Mouse (Mus musculus): ENCODE data around the gene Lyrm9. TPM values are rescaled to one million over a fixed set of nuclear protein-coding genes. Genes with fewer than 3 reads are reported as not detected.

Gene Lyrm9
- total RNA-seq, 2 experiments from 2014 or later, result 26.4 to 36.8 TPM

GRCm38 (mm10) chr11:78809398-78809797 is 17.0 kb upstream of the Lyrm9 start:
- DNase-seq (ENCODE audit: low spot score in 2 of 2), result no peak

GRCm38 (mm10) chr11:78814461-78814941 is 11.9 kb upstream of the Lyrm9 start:
- no peak for DNase-seq (ENCODE audit: low spot score in 2 of 2)

GRCm38 (mm10) chr11:78815986-78816792 is 10.2 kb upstream of the Lyrm9 start:
- no peak for DNase-seq (ENCODE audit: low spot score in 2 of 2)

GRCm38 (mm10) chr11:78817311-78818022 is 8.9 kb upstream of the Lyrm9 start:
- no peak for DNase-seq (ENCODE audit: low spot score in 2 of 2)

GRCm38 (mm10) chr11:78820337-78821000 is 5.9 kb upstream of the Lyrm9 start:
- no peak for DNase-seq (ENCODE audit: low spot score in 2 of 2)

- DNase-seq (ENCODE audit: low spot score in 2 of 2), result peak; percentile 65 to 69
Observed at GRCm38 (mm10) chr11:78822792-78823498, 3.4 kb upstream of the Lyrm9 start.

GRCm38 (mm10) chr11:78827546-78827945 is 1.2 kb downstream of the Lyrm9 start:
- DNase-seq (ENCODE audit: low spot score in 2 of 2), result no peak

- DNase-seq (ENCODE audit: low spot score in 2 of 2), result no peak
Observed at GRCm38 (mm10) chr11:78828386-78828785, 2.0 kb downstream of the Lyrm9 start.

GRCm38 (mm10) chr11:78829373-78829772 is 3.0 kb downstream of the Lyrm9 start:
- no peak for DNase-seq (ENCODE audit: low spot score in 2 of 2)

GRCm38 (mm10) chr11:78830180-78830579 is 3.8 kb downstream of the Lyrm9 start:
- DNase-seq (ENCODE audit: low spot score in 2 of 2), result no peak

- no peak for DNase-seq (ENCODE audit: low spot score in 2 of 2)
Observed at GRCm38 (mm10) chr11:78831716-78832115, 5.3 kb downstream of the Lyrm9 start.

- DNase-seq (ENCODE audit: low spot score in 2 of 2), result no peak
Observed at GRCm38 (mm10) chr11:78832117-78832726, 5.8 kb downstream of the Lyrm9 start.

GRCm38 (mm10) chr11:78832816-78833314 is 6.5 kb downstream of the Lyrm9 start:
- peak; percentile 60 for DNase-seq (ENCODE audit: low spot score in 2 of 2)

GRCm38 (mm10) chr11:78836486-78836885 is 10.1 kb downstream of the Lyrm9 start:
- DNase-seq (ENCODE audit: low spot score in 2 of 2), result no peak

- peak; percentile 87 for DNase-seq (ENCODE audit: low spot score in 2 of 2)
Observed at GRCm38 (mm10) chr11:78837989-78838388, 11.6 kb downstream of the Lyrm9 start.

GRCm38 (mm10) chr11:78839491-78839890 is 13.1 kb downstream of the Lyrm9 start:
- no peak for DNase-seq (ENCODE audit: low spot score in 2 of 2)

- DNase-seq (ENCODE audit: low spot score in 2 of 2), result no peak
Observed at GRCm38 (mm10) chr11:78840141-78840540, 13.8 kb downstream of the Lyrm9 start.

- DNase-seq (ENCODE audit: low spot score in 2 of 2), result no peak
Observed at GRCm38 (mm10) chr11:78841987-78842386, 15.6 kb downstream of the Lyrm9 start.

GRCm38 (mm10) chr11:78846620-78847019 is 20.2 kb downstream of the Lyrm9 start:
- DNase-seq (ENCODE audit: low spot score in 2 of 2), result no peak
